Mouse (Mus musculus): Measurements from ENCODE around the gene Spred3. TPM values are rescaled to one million over a fixed set of nuclear protein-coding genes. Genes with fewer than 3 reads are reported as not detected.

Gene Spred3
- polyA plus RNA-seq, 1 experiment from 2014 or later, result 3.5 TPM

DNA sequence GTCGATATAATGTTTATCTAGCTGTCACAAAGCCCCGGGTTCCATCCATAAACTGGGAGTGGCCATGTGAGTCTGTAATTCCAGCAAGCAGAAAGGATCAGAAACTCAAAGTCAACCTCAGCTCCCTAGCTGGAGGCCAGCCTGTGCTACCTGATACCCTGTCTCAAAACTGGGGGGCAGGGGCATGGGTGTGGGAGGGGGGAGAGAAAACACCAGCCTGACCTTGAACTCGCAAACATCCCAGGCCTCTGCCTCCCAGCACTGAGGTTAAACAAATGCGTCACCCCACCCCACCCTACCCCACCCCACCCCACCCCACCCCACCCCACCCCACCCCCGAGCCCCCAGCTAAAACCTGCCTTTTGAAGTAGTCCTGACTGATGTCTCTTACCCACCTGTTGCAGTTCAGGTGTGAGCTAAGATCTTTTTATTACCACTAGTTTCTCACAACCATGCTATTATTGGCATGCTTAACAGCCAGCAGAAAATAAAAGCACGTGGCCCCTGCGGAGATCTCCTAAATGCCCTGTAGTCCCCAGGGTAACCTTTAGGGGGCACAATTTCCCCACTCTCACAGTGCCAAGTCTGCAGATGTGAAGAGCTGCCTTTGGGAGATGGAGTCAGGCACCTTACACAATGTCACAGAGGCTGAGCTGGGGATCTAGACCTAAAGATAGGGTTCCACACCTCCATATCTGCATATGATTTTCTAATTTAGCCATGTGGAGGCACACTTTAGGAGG, 43.9 kb downstream of the Spred3 start:
- H3K4me2 ChIP-seq, result no peak overlapping the region
- H3K36me3 ChIP-seq (ENCODE audit: control insufficient read depth, insufficient read depth, low read length), result no peaks in the 10 kb centered on the region
- 25% methylated on average over 7 of the region's 7 CpGs for WGBS (ENCODE audit: insufficient replicate concordance)
- no peak overlapping the region for H3K27ac ChIP-seq (ENCODE audit: low read depth, low read length)
- peaks cover 3% of the 10 kb centered on the region; the same call in 1 of the 2 replicates for H3K4me1 ChIP-seq (ENCODE audit: control insufficient read depth, insufficient read depth, low read length)
- H3K9me3 ChIP-seq (replicated peaks; ENCODE audit: control insufficient read depth, low read length), result no peaks in the 10 kb centered on the region
- no peak for ATAC-seq (replicated peaks; ENCODE audit: insufficient number of reproducible peaks, low FRiP score, low TSS enrichment)
- no peak overlapping the region for H3K9ac ChIP-seq (ENCODE audit: low read depth, low read length)
- no peak overlapping the region for H3K4me3 ChIP-seq (ENCODE audit: low read depth, low read length)
- no peaks in the 10 kb centered on the region for H3K27me3 ChIP-seq (ENCODE audit: control insufficient read depth, insufficient read depth, low read length)

- Histone ChIP-seq H3K27me3 (ENCODE audit: control insufficient read depth, insufficient read depth, low read length) (no peaks in the 10 kb centered on the region), H3K36me3 (ENCODE audit: control insufficient read depth, insufficient read depth, low read length) (no peaks in the 10 kb centered on the region), H3K9ac (ENCODE audit: low read depth, low read length) (no peak within 1 kb of the TSS), H3K4me1 (ENCODE audit: control insufficient read depth, insufficient read depth, low read length) (peaks cover 3% of the 10 kb centered on the region; the same call in 1 of the 2 replicates), H3K4me3 (ENCODE audit: low read depth, low read length) (peak within 1 kb of the TSS; percentile 28), H3K9me3 (replicated peaks; ENCODE audit: control insufficient read depth, low read length) (no peaks in the 10 kb centered on the region), H3K27ac (ENCODE audit: low read depth, low read length) (no peak within 1 kb of the TSS), H3K4me2 (peak within 1 kb of the TSS; percentile 63)
- 1% methylated on average over 16 of the region's 16 CpGs for WGBS (ENCODE audit: insufficient replicate concordance)
- peak; percentile 68; the same call in 1 of the 2 replicates for ATAC-seq (replicated peaks; ENCODE audit: insufficient number of reproducible peaks, low FRiP score, low TSS enrichment)
Measured at GRCm38 (mm10) chr7:29124970-29125369, 45.2 kb downstream of the Spred3 start, which contains the start of gene Ryr1. Gene Ryr1, minus strand, starts transcription at chr7:29125179.

DNA sequence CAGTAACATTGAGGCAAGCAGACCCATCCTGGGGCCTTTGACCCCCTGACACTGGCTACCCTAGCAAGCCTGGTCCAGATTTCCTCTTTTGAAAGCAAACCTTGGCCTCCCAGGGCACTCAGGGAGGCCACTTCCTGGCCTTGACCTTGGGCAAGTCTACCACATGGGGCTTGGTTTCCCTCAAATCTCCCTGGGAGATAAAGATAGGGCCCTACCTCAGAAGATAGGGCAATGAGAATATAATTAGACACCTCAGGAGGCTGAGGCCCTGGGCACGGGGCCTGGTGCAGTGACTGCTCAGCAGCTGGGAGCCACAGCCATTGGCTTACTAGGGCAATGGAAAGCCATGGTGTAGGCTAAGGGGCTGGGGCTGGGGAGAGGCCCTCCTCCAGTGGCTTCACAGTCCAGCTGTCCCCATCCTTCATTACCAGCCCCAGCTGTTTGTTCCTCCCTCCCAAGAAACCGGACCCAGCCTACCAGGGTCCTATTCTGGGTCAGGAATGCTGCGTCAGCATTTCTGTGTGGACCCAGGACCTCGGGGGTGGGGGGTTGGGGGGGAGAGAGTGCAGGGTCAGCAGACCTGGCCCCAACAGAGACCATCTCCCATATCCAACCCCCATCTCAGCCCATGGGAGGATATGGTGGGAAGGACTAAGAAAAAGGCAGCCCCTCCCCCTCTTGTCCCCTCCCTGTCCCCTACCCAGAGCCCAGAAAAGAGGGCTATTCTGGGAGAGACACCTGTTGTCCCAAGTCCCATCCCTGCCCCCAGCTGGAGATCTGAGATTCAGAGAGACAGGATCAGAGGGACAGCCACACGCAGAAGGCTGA, 46.5 kb downstream of the Spred3 start:
- WGBS (ENCODE audit: insufficient replicate concordance), result 45% methylated on average over 5 of the region's 5 CpGs
- no peak overlapping the region for H3K4me2 ChIP-seq
- no peak for ATAC-seq (replicated peaks; ENCODE audit: insufficient number of reproducible peaks, low FRiP score, low TSS enrichment)

DNA sequence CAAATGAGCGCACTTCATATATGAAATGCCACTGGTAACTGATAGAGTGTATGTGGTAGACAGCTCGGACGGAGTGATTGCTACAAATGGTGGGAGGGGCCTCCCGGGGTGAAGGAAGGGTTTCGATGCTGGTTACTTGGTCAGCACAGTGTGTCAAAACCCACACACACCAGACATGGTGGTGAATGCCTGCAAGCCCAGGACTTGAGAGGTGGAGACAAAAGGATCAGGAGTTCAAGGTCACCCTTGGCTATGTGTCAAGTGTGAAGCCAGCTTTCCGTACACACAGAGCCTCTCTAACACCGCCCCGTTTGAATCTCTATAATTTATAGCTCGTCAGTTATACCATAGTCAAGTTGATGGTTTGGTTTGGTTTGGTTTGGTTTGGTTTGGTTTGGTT, 47.4 kb downstream of the Spred3 start:
- Histone ChIP-seq H3K4me1 (ENCODE audit: control insufficient read depth, insufficient read depth, low read length) (peaks cover 3% of the 10 kb centered on the region; the same call in 1 of the 2 replicates), H3K36me3 (ENCODE audit: control insufficient read depth, insufficient read depth, low read length) (no peaks in the 10 kb centered on the region), H3K27ac (ENCODE audit: low read depth, low read length) (no peak overlapping the region), H3K4me3 (ENCODE audit: low read depth, low read length) (no peak overlapping the region), H3K27me3 (ENCODE audit: control insufficient read depth, insufficient read depth, low read length) (peaks cover 6% of the 10 kb centered on the region; the same call in 1 of the 2 replicates), H3K4me2 (no peak overlapping the region), H3K9ac (ENCODE audit: low read depth, low read length) (no peak overlapping the region), H3K9me3 (replicated peaks; ENCODE audit: control insufficient read depth, low read length) (no peaks in the 10 kb centered on the region)
- WGBS (ENCODE audit: insufficient replicate concordance), result 84% methylated on average over 9 of the region's 9 CpGs
- ATAC-seq (replicated peaks; ENCODE audit: insufficient number of reproducible peaks, low FRiP score, low TSS enrichment), result no peak

More for the DNA sequence above, 46.5 kb downstream of the Spred3 start:
- Histone ChIP-seq H3K9me3 (replicated peaks; ENCODE audit: control insufficient read depth, low read length) (no peaks in the 10 kb centered on the region), H3K36me3 (ENCODE audit: control insufficient read depth, insufficient read depth, low read length) (no peaks in the 10 kb centered on the region), H3K4me3 (ENCODE audit: low read depth, low read length) (no peak overlapping the region), H3K9ac (ENCODE audit: low read depth, low read length) (no peak overlapping the region), H3K4me1 (ENCODE audit: control insufficient read depth, insufficient read depth, low read length) (peaks cover 3% of the 10 kb centered on the region; the same call in 1 of the 2 replicates), H3K27ac (ENCODE audit: low read depth, low read length) (no peak overlapping the region), H3K27me3 (ENCODE audit: control insufficient read depth, insufficient read depth, low read length) (peaks cover 3% of the 10 kb centered on the region; the same call in 1 of the 2 replicates)

GRCm38 (mm10) chr7:29119526-29119925, 50.7 kb downstream of the Spred3 start:
- H3K9ac ChIP-seq (ENCODE audit: low read depth, low read length), result no peak overlapping the region
- no peaks in the 10 kb centered on the region for H3K36me3 ChIP-seq (ENCODE audit: control insufficient read depth, insufficient read depth, low read length)
- no peak overlapping the region for H3K4me3 ChIP-seq (ENCODE audit: low read depth, low read length)
- peaks cover 3% of the 10 kb centered on the region; the same call in 1 of the 2 replicates for H3K4me1 ChIP-seq (ENCODE audit: control insufficient read depth, insufficient read depth, low read length)
- H3K4me2 ChIP-seq, result no peak overlapping the region
- H3K27ac ChIP-seq (ENCODE audit: low read depth, low read length), result no peak overlapping the region
- H3K9me3 ChIP-seq (replicated peaks; ENCODE audit: control insufficient read depth, low read length), result no peaks in the 10 kb centered on the region
- 63% methylated on average over 1 of the region's 1 CpGs for WGBS (ENCODE audit: insufficient replicate concordance)
- peaks cover 6% of the 10 kb centered on the region; the same call in 1 of the 2 replicates for H3K27me3 ChIP-seq (ENCODE audit: control insufficient read depth, insufficient read depth, low read length)
- ATAC-seq (replicated peaks; ENCODE audit: insufficient number of reproducible peaks, low FRiP score, low TSS enrichment), result no peak

- H3K9ac ChIP-seq (ENCODE audit: low read depth, low read length), result no peak overlapping the region
- H3K4me1 ChIP-seq (ENCODE audit: control insufficient read depth, insufficient read depth, low read length), result no peaks in the 10 kb centered on the region
- H3K27ac ChIP-seq (ENCODE audit: low read depth, low read length), result no peak overlapping the region
- H3K9me3 ChIP-seq (replicated peaks; ENCODE audit: control insufficient read depth, low read length), result no peaks in the 10 kb centered on the region
- 10% methylated on average over 18 of the region's 18 CpGs for WGBS (ENCODE audit: insufficient replicate concordance)
- peak overlapping the region; percentile 27; the same call in 1 of the 2 replicates for H3K4me2 ChIP-seq
- H3K36me3 ChIP-seq (ENCODE audit: control insufficient read depth, insufficient read depth, low read length), result no peaks in the 10 kb centered on the region
- ATAC-seq (replicated peaks; ENCODE audit: insufficient number of reproducible peaks, low FRiP score, low TSS enrichment), result no peak
- H3K4me3 ChIP-seq (ENCODE audit: low read depth, low read length), result no peak overlapping the region
- H3K27me3 ChIP-seq (ENCODE audit: control insufficient read depth, insufficient read depth, low read length), result peaks cover 6% of the 10 kb centered on the region; the same call in 1 of the 2 replicates
Measured at GRCm38 (mm10) chr7:29118142-29118851, 51.9 kb downstream of the Spred3 start.

DNA sequence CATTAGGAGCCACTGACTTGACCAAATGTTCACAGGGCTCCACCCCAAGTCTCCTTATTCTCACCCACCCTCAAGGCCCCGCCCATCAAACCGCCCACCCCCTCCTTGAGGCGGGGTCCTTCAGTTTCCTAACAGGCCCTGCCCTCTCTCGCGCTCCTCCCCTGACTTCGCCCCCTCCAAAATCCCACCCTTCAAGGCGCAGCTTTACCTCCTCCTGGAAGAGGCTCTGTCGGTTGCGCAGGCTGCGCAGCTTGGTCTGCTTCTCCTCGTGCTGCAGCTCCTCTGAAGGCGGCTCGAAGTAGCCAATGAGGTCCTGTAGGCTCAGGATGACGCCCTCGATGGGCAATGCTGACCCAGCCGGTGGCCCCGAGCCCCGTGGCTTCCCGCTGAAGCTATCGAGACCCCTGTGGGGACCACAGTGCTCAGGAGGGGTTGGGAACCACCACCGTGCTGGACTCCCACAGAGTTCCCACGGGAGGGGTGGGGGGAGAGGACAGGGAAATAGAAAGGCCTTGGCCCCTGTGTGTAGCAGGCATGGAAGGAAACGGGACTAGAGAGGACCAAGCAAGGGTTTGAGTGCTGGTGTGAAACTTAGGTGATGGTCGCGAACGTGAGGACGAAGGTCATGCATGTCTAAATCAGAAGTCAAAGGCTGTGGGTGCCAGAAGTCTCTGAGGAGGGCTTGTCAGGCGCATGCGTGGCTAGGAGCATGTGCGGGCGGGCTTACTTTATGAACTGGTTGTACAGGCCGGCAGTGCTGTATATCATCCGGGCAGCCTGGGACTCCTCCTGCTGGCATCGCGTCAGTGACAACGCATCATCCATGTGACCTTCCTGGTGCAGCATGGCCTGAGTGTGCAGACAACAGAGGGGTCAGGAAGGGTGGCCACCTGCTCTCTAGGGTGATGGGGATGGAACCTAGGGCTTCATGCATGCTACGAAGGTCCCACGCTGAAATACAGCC, 60.9 kb downstream of the Spred3 start:
- H3K27ac ChIP-seq (ENCODE audit: low read depth, low read length), result no peak overlapping the region
- peak overlapping the region; percentile 21 for H3K4me3 ChIP-seq (ENCODE audit: low read depth, low read length)
- peaks cover 8% of the 10 kb centered on the region; the same call in 1 of the 2 replicates for H3K27me3 ChIP-seq (ENCODE audit: control insufficient read depth, insufficient read depth, low read length)
- no peaks in the 10 kb centered on the region for H3K36me3 ChIP-seq (ENCODE audit: control insufficient read depth, insufficient read depth, low read length)
- H3K4me1 ChIP-seq (ENCODE audit: control insufficient read depth, insufficient read depth, low read length), result peaks cover 5% of the 10 kb centered on the region; the same call in 1 of the 2 replicates
- ATAC-seq (replicated peaks; ENCODE audit: insufficient number of reproducible peaks, low FRiP score, low TSS enrichment), result no peak; the same call in 1 of the 2 replicates
- no peak overlapping the region for H3K9ac ChIP-seq (ENCODE audit: low read depth, low read length)
- H3K9me3 ChIP-seq (replicated peaks; ENCODE audit: control insufficient read depth, low read length), result no peaks in the 10 kb centered on the region
- WGBS (ENCODE audit: insufficient replicate concordance), result 25% methylated on average over 38 of the region's 38 CpGs
- peak overlapping the region; percentile 58 for H3K4me2 ChIP-seq
